Mouse (Mus musculus) C2C12 (cell line): ENCODE measurements around the gene Slit1. TPM values are rescaled to one million over a fixed set of nuclear protein-coding genes. Genes with fewer than 3 reads are reported as not detected.

Source experiments
- H3K27me3 ChIP-seq: one replicate; pipeline ENCODE4 v1.6.1; 2011; ENCODE audit not compliant: control insufficient read depth, insufficient read depth, insufficient read length
- H3K36me3 ChIP-seq: one replicate; pipeline ENCODE4 v1.6.1; 2011; ENCODE audit not compliant: control insufficient read depth, insufficient read depth
- H3K4me3 ChIP-seq: one replicate; pipeline ENCODE4 v1.5.1; 2011; ENCODE audit warnings: mild to moderate bottlenecking, control low read depth; ENCODE audit not compliant: poor library complexity, insufficient read depth, severe bottlenecking
- H3K79me2 ChIP-seq: one replicate; pipeline ENCODE4 v1.6.1; 2011; ENCODE audit not compliant: control insufficient read depth, insufficient read depth
- H3K79me3 ChIP-seq: one replicate; pipeline ENCODE4 v1.6.1; 2011; ENCODE audit warnings: low read depth, control low read depth
- H3ac ChIP-seq: one replicate; pipeline ENCODE3; 2011; ENCODE audit warnings: low read depth; ENCODE audit not compliant: control insufficient read depth, insufficient read length
- CEBPB ChIP-seq: IDR thresholded peaks from one replicate; pipeline ENCODE4 v1.6.1; 2011; ENCODE audit warnings: low read depth, mild to moderate bottlenecking, control low read depth, moderate library complexity
- CTCF ChIP-seq: IDR thresholded peaks from one replicate; pipeline ENCODE4 v1.5.1; 2011; ENCODE audit not compliant: control insufficient read depth, insufficient read depth, insufficient read length
- FOSL1 ChIP-seq: IDR thresholded peaks from one replicate; pipeline ENCODE4 v1.8.0; 2011; ENCODE audit warnings: mild to moderate bottlenecking, low read length; ENCODE audit not compliant: poor library complexity, insufficient read depth, severe bottlenecking
- MAX ChIP-seq: IDR thresholded peaks from one replicate; pipeline ENCODE4 v1.6.1; 2011; ENCODE audit warnings: mild to moderate bottlenecking, control low read depth
- MYOD1 ChIP-seq: IDR thresholded peaks from one replicate; pipeline ENCODE4 v1.6.1; 2011; ENCODE audit warnings: low read depth; ENCODE audit not compliant: control insufficient read depth, insufficient read length
- MYOG ChIP-seq: IDR thresholded peaks from one replicate; pipeline ENCODE4 v1.6.1; 2011; ENCODE audit not compliant: control insufficient read depth, insufficient read length; ENCODE audit errors: extremely low read depth
- USF1 ChIP-seq: IDR thresholded peaks from one replicate; pipeline ENCODE4 v1.6.1; 2011; ENCODE audit warnings: low read depth, mild to moderate bottlenecking, control low read depth, moderate library complexity
- microRNA-seq: library from miRNA; unstranded; fragments of <30 nt; microRNA quantifications from one replicate; pipeline ENCODE4, GENCODE M21; 2019; ENCODE audit warnings: borderline microRNAs expressed
- polyA plus RNA-seq: library from polyadenylated mRNA; unstranded; fragments of >200 nt; fragmentation: generic; extraction: Trizol; gene quantifications from one replicate; pipeline ENCODE4 v1.2.1, GENCODE M21; 2012; ENCODE audit warnings: missing spikeins

Slit1 gene
- polyA plus RNA-seq, 1 experiment, result not detected

DNA sequence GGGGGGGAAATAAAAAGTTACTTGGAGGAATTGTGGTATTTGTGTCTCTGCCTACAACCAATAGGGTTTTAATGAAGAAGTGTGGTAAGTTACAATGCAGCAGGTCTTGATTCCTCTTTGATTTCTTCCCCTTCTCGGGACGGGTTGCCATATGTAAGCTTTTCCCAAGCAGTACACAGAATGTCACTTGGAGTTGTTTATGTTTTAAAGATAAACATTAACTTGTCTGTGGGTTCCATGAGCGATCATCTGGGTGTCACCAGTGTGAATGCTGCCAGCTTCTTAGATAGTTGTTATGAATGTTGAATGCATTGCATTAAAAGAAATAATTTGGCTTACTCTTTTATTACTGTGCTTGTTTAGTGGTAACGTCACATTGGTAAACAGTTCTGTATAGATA lies 186.0 kb downstream of the Slit1 start:
- Histone ChIP-seq H3K36me3 (peaks cover 80% of the 10 kb centered on the region), H3K27me3 (no peaks in the 10 kb centered on the region), H3K79me3 (peaks cover 5% of the 10 kb centered on the region), H3ac (no peak overlapping the region), H3K4me3 (no peak overlapping the region), H3K79me2 (peaks cover 4% of the 10 kb centered on the region)
- TF ChIP-seq USF1 (no peak), MYOD1 (no peak), MAX (no peak), FOSL1 (no peak), MYOG (no peak), CEBPB (no peak), CTCF (no peak)

DNA sequence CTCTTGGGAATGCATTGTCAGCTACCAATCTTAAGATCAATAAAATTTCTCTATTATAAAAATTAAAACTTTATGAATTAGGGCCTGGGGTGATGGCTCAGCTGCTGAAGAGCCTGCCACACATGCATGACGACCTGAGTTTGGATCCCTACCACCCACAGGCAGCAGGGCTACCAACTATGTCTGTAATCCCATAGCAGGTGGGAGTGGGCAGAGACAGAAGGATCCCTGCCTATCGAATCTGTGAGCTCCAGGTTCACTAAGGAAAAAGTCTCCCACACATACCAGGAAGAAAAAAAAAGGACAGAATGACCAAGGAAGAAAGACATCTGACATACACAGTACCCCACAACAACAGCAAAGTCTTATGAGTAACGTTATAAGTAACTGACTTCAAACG lies 186.5 kb downstream of the Slit1 start:
- Histone ChIP-seq H3K4me3 (no peak overlapping the region), H3K27me3 (no peaks in the 10 kb centered on the region), H3K79me2 (no peaks in the 10 kb centered on the region), H3K36me3 (peaks cover 82% of the 10 kb centered on the region), H3K79me3 (peaks cover 5% of the 10 kb centered on the region), H3ac (no peak overlapping the region)
- no peak for TF ChIP-seq MAX
- TF ChIP-seq USF1, result no peak
- no peak for TF ChIP-seq FOSL1
- TF ChIP-seq CTCF, result no peak
- TF ChIP-seq MYOD1, result no peak

Small RNA genes lying within 50 kb of the gene (microRNA-seq; reads per million reads assigned to microRNA genes)
- gene Mir8091, result not detected

Other genes with a start within 250 kb of the Slit1 start
- 2.1 TPM for gene Gm340, start 161.3 kb downstream of the Slit1 start, polyA plus RNA-seq
- 8.9 TPM for gene Arhgap19, start 58.4 kb upstream of the Slit1 start, polyA plus RNA-seq
- 0.06 TPM for gene Frat1, start 86.3 kb upstream of the Slit1 start, polyA plus RNA-seq
- 0.60 TPM for gene Frat2, start 104.5 kb upstream of the Slit1 start, polyA plus RNA-seq
- gene Rrp12, start 152.5 kb upstream of the Slit1 start, polyA plus RNA-seq, result 33.6 TPM
- 736 TPM for gene Pgam1, start 168.3 kb upstream of the Slit1 start, polyA plus RNA-seq
- gene Exosc1, start 189.8 kb upstream of the Slit1 start, polyA plus RNA-seq, result 46.5 TPM
- gene Zdhhc16, start 189.8 kb upstream of the Slit1 start, polyA plus RNA-seq, result 104 TPM
- 21.9 TPM for gene Mms19, start 237.5 kb upstream of the Slit1 start, polyA plus RNA-seq
- 73.0 TPM for gene Ubtd1, start 238.1 kb upstream of the Slit1 start, polyA plus RNA-seq